Mouse (Mus musculus) cerebellum, adult 2 months (tissue): ENCODE measurements around the gene H2bfm.

Experiments used
- CTCF ChIP-seq: fragments of 200-500 bp; IDR thresholded peaks from 2 replicates; pipeline ENCODE4 v1.5.1; 2011; ENCODE audit warnings: low read depth, mild to moderate bottlenecking, control low read depth, low read length, moderate library complexity, borderline replicate concordance; ENCODE audit not compliant: insufficient read depth
- POLR2A ChIP-seq: fragments of 200-500 bp; IDR thresholded peaks from 2 replicates; pipeline ENCODE4 v1.6.1; 2011; ENCODE audit warnings: low read length, control low read depth, borderline replicate concordance; ENCODE audit not compliant: insufficient read depth

DNA sequence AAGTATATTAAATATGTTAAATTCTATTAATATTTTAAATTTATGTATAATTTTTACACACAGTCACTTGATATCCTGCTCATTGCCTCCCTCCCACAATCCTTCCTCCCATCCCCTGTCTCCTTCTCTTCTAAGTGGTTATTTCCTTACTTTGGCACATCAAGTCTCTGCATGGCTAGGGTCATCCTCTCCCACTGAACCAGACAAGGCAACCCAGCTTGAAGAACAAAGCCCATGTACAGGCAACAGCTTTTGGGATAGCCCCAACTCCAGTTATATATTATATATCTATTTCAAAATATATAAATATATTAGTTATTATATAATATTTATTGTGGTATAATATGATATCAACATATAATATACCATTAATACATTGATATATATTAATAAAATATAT, 1.3 kb upstream of the H2bfm start:
- TF ChIP-seq POLR2A (no peak), CTCF (no peak)
